Mouse (Mus musculus): ENCODE results near the gene Snrpd3. TPM values are rescaled to one million over a fixed set of nuclear protein-coding genes. Genes with fewer than 3 reads are reported as not detected.
"Not testable (repeated sequence)": the region's sequence is repeated elsewhere in the genome, so short reads cannot be mapped to it uniquely, and the experiment has no call there.

Snrpd3 gene
- total RNA-seq, 2 experiments from 2014 or later = 74.2 to 113 TPM

DNA sequence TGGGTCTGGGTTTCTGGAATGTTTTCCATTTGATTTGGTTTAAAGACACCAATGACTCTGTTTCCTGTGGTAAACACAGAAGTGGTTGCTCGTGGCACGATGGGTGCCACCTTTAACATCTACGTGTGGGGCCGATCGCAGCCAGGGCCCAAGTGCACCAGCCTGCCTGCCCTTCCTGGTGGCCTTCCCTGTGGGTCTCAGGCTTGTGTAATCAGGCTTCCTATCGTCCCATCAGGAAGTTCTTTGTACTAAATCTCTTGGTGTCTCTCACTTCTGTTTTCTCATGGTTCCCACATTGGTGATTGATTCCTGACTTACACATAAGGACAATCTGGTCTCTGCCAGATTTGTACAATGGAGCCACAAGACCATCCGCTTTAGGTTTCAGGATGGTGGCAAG lies 18.1 kb upstream of the Snrpd3 start:
- not testable (repeated sequence) for ATAC-seq (replicated peaks; ENCODE audit: low FRiP score, low TSS enrichment, poor library complexity, severe bottlenecking)

DNA sequence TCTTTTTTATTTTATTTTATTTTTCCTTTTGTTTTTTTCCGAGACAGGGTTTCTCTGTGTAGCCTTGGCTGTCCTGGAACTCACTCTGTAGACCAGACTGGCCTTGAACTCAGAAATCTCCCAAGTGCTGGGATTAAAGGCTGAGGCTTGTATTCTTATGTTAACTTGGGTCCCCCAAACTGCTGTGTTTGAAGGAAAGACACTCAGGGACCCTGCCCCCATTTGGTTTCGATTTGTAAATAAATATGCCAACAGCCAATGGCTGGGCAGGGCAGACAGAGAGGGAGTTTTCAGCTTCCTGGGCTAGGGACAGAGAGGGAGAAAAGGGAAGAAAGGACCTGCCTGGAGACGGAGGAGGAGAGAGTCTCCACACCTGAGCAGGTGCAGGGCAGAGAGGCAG lies 17.6 kb upstream of the Snrpd3 start:
- ATAC-seq (replicated peaks; ENCODE audit: low FRiP score, low TSS enrichment, poor library complexity, severe bottlenecking) = no peak

- peak; percentile 89 for ATAC-seq (replicated peaks; ENCODE audit: low FRiP score, low TSS enrichment, poor library complexity, severe bottlenecking)
These were observed 17.0 kb upstream of the Snrpd3 start for GRCm38 (mm10) chr10:75500345-75500744.

DNA sequence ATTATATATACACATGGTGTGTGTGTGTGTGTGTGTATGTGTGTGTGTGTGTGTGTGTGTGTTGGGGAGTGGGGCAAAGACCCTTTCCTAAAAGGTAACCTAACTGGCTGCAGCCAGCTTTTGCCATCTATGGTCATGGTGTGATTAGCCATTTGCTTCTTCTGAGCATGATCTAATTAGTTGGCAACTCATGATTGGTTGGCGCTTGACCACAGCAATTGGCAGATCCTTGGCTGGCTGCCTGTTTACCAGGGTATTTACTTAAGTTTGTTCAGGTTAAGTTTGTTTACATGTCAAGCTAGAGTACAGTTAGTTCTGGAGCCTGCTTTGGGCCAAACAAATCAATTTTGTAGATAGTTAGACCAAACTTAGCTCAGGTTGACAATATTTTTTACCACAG lies 15.7 kb upstream of the Snrpd3 start:
- no peak for ATAC-seq (replicated peaks; ENCODE audit: low FRiP score, low TSS enrichment, poor library complexity, severe bottlenecking)

GRCm38 (mm10) chr10:75503692-75504091 lies 13.7 kb upstream of the Snrpd3 start:
- ATAC-seq (replicated peaks; ENCODE audit: low FRiP score, low TSS enrichment, poor library complexity, severe bottlenecking) = no peak

DNA sequence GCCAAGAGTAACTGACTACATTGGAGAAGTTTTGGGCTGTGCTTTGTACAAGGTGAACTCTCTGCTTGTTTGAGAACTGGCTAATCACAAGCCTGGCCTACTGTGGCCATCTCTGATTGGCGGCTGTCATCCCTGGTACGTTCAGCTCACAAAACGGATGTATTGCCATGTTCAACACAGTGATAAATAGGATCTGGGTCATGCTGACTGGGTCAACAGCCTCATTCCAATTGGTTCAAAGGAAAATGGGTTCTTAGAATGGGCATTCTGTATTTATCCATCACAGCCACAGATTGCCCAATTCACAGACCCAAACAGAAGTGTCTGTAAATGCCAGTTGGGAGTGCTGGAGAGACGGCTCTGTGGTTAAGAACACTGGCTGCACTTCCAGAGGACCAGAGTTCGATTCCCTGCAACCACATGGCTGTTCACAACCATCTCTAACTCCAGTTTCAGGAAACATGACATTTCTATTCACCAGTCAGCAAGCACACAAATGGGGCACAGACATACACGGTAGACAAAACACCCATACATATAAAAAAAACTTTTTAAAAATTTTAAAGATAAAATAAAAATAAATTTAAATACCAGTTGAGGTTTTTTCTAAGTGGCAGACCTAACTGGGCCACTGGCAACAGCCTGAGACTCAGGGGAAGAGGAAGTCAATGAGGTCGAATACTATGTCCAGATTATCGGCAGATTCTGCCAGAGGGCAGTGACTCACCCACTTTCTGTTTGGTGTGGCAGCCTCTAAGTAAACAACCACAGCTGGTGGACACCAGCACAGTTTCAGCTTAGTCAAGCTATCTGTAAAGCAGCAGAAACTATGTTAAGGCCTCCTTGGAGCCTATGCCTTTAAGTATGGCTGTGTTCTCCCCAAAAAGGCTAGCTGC lies 12.9 kb upstream of the Snrpd3 start:
- 0 out of 2 replicates have a peak, but pooled peaks have one; percentile 20 for ATAC-seq (replicated peaks; ENCODE audit: low FRiP score, low TSS enrichment, poor library complexity, severe bottlenecking)

DNA sequence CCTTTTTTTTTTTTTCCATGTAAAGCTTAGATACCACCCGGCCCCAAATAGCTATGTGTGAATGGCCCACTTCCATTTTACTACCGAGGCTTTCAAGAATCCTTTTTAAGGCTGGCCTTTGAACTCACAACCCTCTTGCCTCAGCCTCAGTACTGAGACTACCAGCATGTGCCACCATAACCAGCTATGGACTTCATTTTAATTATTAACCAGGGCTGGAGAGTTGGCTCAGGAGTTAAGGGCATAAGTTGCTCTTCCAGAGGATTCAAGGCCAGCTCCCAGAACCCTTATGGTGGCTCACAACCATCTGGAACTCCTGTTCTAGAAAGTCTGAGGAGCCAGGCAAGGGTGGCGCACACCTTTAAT lies 12.2 kb upstream of the Snrpd3 start:
- ATAC-seq (replicated peaks; ENCODE audit: low FRiP score, low TSS enrichment, poor library complexity, severe bottlenecking) = no peak

GRCm38 (mm10) chr10:75505928-75506327 lies 11.4 kb upstream of the Snrpd3 start:
- not testable (repeated sequence) for ATAC-seq (replicated peaks; ENCODE audit: low FRiP score, low TSS enrichment, poor library complexity, severe bottlenecking)

- ATAC-seq (replicated peaks; ENCODE audit: low FRiP score, low TSS enrichment, poor library complexity, severe bottlenecking) = no peak
These were observed 6.9 kb upstream of the Snrpd3 start for GRCm38 (mm10) chr10:75510446-75510845.

DNA sequence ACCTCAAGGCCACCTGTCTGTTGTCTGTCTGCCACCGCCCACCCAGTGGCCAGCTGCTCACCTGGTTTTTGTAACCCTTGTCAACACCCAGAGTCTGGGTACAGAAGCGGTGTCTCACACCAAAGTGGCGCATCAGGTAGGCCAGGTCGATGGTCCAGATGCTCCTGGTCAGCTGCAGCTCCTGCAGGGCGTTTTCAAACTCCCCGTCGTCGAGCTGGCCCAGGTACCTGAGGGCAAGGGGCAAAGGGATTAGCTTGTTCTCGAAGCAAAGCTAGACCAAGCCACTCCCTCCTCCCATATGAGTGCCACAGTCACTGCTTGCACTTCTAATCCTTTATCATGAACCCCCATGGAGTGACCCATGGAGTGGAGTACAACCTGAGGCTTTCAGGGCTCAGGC lies 6.3 kb upstream of the Snrpd3 start:
- ATAC-seq (replicated peaks; ENCODE audit: low FRiP score, low TSS enrichment, poor library complexity, severe bottlenecking) = no peak

DNA sequence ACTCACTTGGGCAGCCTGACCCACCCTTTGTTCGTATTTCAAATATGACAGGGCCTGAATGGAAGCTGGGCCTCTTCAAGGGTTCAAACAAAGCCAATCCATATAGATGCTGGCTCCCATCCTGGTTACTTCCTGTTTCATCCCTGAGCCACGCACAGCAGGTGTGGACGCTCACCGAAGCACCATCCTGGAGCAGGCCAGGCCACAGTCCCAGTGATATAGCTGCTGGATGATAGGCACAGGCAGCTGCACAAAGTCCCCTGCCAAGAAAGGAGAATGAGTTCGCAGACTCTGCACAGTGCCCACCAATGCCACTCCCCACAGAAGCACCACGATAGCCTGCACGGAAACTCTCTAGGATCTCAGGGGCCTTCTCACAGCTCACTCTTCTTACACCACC lies 5.5 kb upstream of the Snrpd3 start:
- ATAC-seq (replicated peaks; ENCODE audit: low FRiP score, low TSS enrichment, poor library complexity, severe bottlenecking) = no peak

DNA sequence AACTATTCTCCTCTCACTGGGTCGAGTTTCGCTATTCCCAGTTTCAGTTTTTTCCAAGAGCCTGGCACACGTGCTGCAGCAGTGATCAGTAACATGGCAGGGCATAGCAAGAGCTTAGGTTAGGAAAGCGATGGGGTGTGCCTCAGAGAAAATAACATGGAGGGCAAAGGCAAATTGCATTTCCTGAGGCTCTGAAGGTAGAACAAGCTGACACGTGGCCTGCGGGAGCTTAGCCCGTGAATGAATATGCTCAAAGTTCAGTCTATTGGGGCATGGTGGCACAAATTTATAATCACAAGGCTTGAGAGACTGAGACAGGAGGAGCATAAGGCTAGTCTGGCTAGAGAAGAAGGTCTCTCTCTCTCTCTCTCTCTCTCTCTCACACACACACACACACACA lies 4.6 kb upstream of the Snrpd3 start:
- ATAC-seq (replicated peaks; ENCODE audit: low FRiP score, low TSS enrichment, poor library complexity, severe bottlenecking) = no peak

DNA sequence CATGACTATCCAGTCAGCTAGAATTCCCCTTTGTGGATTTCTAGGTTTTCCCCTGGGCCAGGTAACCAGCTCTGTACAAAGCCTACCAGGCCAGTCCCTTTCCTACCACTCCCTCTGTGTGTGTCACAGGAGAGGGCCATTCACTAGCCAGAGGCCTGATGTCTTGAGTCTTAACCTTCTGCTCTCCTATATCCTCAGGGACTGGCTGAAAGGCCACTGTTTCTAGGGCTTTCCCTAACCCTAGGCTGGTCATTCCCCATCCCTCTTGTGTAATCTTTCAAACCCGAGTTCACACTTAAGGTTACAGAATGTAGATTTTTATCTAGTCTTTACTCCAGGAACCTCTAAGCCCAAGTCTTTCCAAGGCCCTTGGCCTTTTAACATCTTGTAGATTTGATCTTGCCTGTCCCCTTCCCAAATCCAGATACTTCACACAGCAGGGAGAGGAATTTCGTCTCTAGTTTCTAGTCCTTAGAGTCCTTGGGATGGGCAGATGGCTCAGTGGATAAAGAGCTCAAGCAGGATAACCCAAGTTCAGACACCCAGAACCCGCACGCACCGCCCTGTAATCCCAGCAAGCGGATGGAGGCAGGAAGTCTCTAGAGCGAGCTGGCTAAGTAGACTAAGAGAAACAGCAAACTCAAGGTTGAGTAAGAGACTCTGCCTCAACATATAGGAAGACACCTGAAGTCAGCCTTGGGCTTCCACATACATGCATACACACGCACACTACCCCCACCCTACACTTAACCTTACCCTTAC lies 3.9 kb upstream of the Snrpd3 start:
- no peak for ATAC-seq (replicated peaks; ENCODE audit: low FRiP score, low TSS enrichment, poor library complexity, severe bottlenecking)

DNA sequence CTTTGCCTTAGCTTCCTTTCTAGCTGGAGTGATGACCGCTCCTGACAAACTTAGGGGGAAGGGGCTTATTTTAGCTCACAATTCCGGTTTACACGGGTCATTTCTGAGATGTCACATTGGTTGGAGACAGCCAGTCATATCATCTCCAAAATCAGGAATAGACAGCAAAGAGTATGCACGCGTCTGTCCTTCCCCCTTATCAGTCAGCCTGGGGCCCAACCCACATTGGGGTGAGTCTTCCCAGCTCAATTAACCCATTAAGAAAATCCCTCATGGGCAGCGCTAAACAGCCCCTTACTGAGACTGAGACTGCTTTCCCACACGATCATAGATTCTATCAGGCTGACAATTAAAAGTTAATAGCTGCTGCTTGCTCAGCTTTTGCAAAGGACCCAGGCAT lies 3.0 kb upstream of the Snrpd3 start:
- no peak for ATAC-seq (replicated peaks; ENCODE audit: low FRiP score, low TSS enrichment, poor library complexity, severe bottlenecking)

- peak; percentile 43 for ATAC-seq (replicated peaks; ENCODE audit: low FRiP score, low TSS enrichment, poor library complexity, severe bottlenecking)
These were observed 1.9 kb upstream of the Snrpd3 start for GRCm38 (mm10) chr10:75515216-75516037.

GRCm38 (mm10) chr10:75516038-75516723 lies 1.2 kb upstream of the Snrpd3 start:
- ATAC-seq (replicated peaks; ENCODE audit: low FRiP score, low TSS enrichment, poor library complexity, severe bottlenecking) = no peak; the same call in 1 of the 2 replicates

GRCm38 (mm10) chr10:75516724-75517072 lies 653 bp upstream of the Snrpd3 start:
- ATAC-seq (replicated peaks; ENCODE audit: low FRiP score, low TSS enrichment, poor library complexity, severe bottlenecking) = no peak

- ATAC-seq (replicated peaks; ENCODE audit: low FRiP score, low TSS enrichment, poor library complexity, severe bottlenecking) = peak; percentile 64
These were observed 400 bp downstream of the Snrpd3 start, which contains the start of gene Gucd1 for GRCm38 (mm10) chr10:75517758-75518143. TSS of gene Gucd1 (minus strand) at chr10:75517972.

GRCm38 (mm10) chr10:75520581-75520980 lies 3.2 kb downstream of the Snrpd3 start:
- no peak for ATAC-seq (replicated peaks; ENCODE audit: low FRiP score, low TSS enrichment, poor library complexity, severe bottlenecking)

Measured in megakaryocyte-erythroid progenitor cell, adult 5-6 weeks (primary cell).